Mouse (Mus musculus) layer of hippocampus, adult 9-11 months (tissue): ENCODE data around the gene Afap1.
A peak's percentile ranks its signal among the peaks of the same experiment; 100 is the strongest.

Experiments used
- DNase-seq: peaks from one replicate; pipeline ENCODE4 v3.0.0; 2022

Gene Afap1

DNA sequence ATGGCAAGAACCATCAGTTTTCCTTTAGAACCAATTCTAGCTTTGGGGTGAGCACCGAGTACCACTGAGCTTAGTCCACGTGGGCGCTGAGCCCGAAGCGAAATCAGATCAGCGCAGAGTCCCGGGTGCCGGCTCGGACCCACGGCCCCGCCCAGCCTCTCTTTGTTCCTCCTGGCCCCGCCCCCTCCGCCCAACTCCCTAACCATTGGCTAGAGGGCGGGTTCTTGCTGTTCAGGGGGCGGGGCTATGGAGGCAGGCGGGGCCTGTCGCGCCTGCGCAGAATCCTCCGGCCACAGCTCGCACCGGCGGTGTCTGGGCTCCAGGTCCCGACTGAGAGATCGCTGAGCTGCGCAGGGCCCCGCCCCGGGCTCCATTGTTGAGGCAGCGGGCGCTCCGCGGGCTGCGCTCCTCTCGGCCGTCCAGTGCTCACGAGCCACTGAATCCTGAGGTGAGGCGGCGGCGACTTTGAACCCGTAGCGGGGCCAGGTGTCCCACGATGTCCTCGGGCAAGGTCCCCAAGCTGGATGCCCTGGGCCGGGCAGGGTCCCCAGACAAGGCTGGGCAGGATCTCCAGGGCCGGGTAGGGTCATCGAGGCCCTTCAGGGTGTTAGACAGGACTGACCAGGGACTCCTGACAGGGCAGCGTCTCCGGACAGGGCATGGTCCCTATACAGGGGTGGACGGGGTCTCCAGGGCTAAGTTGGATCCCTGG is at the start of gene Afap1:
Gene Afap1, plus strand, starts transcription at position 227 of the 712 bp plus-strand sequence.
- peak; percentile 99 for DNase-seq

DNA sequence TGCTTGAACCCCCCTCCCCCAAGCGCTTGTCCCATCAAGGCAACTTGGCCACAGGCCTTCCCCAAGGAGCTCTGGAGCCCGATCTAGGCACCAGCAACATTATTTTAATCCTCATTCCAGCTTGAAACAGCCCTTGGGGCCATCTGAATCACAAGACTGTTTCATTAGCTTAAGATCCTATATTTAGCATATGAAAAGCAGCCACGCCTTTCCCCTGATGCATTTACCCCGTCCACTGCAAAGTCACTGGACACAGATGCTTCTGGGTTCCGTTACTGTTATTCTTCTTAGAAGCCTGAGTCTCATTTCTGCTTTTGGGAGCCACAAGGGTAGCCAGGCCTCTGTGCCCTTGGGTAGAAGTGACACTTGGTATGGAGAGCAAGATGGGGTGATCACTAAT is 41.6 kb upstream of the Afap1 start:
- DNase-seq: no peak

DNA sequence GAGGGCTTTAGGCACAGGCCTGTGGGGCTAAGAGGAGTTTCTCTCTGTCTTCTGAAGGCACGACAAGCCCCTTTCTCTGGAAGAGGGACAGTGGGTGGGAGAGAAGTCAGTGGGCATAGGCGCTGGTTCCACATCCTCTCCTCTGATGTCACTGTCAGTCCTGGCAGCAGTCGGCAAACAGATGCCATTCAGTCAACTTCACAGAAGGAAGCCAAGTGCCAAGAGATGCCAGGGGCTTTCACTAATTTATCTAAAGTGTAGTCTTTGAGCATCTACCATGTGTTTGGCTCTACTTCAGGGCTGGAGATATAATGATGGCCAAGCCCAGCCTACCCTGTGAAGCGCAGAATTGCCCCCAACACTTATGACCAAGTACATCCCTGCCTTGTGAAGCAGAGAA is 39.7 kb upstream of the Afap1 start:
- DNase-seq: no peak

DNA sequence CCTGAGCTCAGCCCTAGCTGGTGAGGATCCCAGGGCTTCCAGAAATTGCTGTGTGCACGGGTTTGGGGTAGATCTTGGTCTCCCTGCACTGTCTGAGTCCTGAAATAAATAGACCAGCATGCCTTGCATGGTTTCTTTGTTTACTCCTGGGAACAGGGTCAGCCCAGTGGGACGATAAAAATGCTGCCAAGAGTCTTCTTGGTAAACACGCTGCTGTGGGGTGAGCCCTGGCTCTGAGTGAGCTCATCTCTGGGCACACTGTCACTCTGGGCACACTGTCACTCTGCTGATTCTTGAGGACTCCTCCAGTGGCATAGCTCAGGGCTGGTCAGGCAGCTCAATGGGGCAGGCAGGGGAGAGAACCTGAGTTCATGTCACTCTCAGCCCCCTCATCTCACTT is 36.9 kb upstream of the Afap1 start:
- DNase-seq: peak; percentile 47

DNA sequence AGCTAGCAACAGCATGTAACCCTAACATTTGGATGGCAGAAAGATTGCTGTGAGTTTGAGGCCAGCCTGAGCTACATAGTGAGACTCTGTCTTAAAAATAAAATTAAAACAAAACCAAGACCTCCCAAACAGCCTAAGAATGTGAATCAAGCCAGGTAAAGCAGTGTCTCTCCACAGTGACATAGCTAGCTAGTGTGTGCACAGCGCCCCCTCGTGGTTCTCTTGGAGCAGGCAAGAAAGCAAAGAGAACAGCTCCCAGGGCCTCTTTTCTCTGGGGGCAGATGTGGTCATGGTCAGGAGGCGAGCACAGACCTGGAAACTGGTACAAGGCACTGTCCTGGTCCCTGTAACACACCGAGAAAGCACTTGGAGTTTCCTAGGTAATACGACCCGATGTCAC is 35.0 kb upstream of the Afap1 start:
- DNase-seq: no peak

DNA sequence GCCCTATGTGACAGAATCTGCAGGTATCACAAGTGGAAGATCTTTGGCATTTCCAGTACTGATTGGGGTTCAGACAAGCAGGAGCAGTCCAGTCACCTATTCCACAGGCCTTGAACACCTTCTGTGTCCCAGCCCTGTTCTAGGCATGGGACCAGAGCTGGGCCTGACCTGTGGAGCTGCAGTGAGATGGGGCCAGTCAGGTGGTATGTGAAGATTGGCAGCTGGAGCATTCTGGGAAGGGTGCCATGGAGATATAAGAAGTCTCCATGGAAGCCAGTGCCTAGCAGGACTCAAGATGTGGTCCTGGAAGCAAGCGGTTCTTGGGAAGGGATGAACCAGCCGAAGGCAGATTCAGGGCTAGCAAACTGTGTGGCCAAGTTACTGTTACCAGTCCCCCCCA is 31.7 kb upstream of the Afap1 start:
- no peak for DNase-seq

DNA sequence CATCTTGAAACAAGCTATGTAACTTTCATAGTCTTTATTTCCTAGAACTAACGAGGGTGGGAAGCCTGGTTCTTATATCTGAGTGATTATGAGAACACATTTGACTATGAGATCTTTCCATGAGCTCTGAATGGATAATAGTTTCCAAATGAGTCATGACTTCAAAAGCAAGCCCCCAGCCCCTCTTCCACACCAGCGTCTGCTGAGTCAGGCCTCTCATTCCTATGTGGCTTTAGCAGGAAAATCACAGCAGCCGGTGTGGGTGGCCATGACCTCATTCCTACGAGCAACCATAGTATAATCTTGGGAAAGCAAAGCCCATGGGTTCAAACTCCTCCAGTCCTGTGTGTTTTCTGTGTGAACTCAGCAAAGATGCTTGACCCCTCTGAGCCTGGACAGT is 23.1 kb upstream of the Afap1 start:
- no peak for DNase-seq

DNA sequence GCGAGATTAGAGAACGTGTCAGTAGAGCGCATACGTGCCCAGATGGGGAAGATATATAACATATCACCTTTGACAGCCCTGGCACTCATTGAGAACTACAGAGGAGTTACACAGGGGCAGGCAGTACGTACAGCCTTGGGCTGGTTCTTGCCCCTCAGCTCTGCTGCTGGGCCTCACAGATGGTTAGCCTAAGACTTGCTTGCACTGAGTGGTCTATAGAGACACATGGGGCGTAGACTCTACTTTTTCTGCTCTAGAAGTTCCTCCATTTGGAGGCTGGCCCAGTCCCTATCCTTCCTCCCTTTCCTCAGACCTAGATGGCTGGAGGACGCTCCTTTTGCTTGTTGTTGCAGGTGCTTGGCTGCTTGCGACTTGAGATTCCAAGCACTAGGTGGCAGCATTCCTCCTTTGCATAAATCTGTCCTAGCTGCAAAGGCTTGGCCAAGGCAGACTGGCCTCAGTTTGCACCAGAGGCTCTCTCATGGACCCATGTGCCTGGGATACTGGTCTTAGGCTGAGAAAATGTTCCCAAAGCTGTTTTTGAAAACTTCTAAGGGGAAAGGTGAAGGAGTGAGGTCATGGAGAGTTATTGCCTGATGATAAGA is 22.6 kb upstream of the Afap1 start:
- peak; percentile 68 for DNase-seq

DNA sequence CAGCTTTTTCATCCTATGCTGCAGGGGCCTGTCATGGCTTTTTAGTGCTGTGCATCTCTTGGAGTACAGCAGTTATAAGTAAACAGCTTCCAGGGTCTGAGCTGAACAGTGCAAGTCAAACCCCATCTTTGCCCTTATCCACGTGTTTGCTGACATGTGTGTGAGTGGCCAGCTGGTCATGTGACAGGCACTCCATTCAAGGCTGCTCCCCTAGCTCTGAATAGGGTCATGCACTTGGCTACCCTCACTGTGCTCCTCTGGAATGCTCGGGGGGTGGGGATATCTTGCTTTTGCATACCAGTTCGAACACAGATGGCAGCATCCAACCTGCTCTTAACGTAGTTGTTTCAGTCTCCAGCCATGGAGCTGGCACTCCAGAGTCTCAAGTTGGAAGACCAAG is 19.7 kb upstream of the Afap1 start:
- no peak for DNase-seq

DNA sequence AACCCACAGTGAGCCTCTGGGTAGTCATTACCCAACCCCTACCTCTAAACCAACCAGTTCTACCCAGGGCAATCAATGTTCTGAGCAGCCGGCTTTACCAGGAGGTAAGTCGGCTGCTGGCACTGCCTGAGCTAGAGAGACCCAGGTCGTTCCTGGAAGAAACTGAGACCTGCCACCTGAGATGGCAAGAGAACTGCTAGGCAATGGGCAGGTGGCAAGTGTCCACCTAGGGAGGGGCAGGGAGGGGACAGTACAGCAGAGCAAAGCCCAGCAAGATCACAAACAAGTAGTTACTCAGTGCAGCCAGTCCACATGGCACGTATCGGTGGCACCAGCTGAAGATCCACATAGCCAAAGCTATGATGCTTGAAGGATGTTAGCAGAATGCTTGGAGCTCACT is 16.9 kb upstream of the Afap1 start:
- no peak for DNase-seq

DNA sequence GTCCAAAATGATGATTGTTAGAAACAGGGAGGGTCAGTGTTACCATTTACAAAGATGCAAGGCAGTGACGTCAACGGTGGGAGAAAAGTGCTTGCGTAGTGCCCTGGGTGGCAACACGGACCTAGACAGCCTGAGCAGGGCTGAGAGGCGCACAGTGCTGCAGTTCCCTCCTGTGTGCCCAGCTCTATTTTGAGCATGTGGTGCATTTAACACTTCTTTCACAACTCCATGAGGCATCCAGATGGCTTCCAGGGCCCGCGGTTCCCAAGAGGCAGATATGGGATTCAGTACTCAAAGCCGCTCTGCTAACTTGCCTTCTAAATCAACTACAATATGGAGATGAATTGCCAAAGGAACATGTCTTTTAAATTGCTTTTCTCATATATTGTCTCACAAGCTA is 13.9 kb upstream of the Afap1 start:
- peak; percentile 90 for DNase-seq

DNA sequence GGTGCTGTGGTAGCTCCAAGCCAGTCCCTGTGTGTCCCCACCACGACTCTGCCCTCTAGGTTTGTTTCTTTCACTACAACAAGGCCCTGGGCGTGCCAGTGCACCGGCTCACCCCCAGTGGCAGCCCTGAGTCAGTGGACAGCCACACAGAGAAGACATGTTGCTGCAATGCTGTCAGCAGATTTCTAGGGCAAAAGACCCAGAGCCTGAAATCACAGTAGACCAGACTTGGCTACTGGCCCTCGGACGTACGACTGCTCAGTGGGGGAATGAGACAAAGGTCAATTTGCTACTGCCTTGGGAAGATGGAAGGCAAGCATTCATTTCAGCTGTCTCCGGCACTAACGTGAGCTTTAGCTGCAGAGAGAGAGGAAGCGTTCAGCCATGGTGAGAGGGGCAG is 10.7 kb upstream of the Afap1 start:
- DNase-seq: no peak

DNA sequence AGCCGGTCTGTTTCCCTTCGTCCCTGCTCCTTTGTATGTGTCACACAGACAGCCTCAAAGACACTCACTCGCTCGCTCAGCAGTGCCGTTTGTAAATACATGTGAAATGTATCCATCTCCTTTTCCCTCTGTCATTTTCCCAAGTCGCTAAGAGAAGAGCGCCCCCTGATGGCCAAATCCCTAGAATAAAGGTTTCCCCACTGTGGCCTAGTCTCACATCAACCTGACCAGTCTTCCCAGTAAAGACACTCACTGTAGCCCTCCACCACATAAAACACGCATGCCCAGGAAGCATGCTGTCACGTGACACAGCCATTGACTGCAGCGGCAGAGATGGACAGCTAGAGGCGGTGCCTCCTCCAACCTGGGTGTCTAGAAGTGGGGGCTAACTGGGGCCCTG is 8.9 kb upstream of the Afap1 start:
- peak; percentile 55 for DNase-seq

DNA sequence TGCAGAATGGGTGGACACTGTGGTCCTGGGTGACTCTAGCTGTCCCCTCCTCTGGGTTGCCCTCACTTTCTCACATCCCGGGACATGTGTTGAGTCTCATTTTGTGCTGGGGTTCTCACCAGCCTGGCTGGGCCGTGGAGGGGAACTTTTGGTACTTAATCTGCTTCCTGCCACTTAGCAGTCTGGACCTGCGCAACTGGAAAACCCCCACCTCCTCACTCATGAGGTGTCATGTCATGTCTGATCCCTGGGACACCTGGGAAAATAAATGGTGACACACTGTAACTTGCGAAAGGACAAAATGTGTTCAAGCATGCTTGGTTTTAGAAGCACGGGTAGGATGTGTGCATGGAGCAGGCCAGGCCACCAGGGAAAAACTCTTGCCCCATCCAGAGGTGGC is 8.4 kb upstream of the Afap1 start:
- DNase-seq: no peak

DNA sequence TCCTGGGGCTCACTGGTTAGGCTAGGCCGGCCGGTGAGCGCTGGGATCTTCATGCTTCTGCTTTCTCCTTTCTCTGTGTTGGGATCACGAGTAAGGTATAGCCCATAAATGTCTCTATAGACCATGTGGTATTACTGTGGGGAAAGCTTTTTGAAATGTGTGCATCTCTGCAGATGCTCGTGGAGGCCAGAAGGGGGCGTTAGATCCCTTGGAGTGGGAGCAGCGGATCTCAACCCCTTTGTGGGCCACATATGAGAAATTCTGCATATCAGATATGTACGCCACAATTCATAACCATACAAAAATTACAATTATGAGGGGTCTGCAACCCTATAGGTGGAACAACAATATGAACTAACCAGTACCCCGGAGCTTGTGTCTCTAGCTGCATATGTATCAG is 4.2 kb upstream of the Afap1 start:
- no peak for DNase-seq

DNA sequence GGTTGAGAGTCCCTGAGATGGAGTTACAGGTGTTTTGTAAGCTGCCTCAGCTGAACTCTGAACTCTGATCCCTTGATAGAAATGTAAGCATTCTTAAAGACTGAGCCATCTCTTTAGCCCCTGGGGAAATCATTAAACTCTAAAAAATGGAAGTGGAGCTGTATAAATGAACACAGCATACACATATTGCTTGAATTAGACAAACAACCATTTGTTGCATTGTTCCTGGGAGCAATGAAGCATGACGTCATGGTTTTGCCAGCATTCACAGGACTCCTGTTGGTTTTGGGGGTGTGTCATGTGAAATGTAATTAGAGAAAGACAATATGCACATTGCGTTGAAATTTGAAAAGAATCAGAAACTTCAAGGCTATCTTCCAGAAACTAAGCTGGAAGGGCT is 3.5 kb upstream of the Afap1 start:
- no peak for DNase-seq

DNA sequence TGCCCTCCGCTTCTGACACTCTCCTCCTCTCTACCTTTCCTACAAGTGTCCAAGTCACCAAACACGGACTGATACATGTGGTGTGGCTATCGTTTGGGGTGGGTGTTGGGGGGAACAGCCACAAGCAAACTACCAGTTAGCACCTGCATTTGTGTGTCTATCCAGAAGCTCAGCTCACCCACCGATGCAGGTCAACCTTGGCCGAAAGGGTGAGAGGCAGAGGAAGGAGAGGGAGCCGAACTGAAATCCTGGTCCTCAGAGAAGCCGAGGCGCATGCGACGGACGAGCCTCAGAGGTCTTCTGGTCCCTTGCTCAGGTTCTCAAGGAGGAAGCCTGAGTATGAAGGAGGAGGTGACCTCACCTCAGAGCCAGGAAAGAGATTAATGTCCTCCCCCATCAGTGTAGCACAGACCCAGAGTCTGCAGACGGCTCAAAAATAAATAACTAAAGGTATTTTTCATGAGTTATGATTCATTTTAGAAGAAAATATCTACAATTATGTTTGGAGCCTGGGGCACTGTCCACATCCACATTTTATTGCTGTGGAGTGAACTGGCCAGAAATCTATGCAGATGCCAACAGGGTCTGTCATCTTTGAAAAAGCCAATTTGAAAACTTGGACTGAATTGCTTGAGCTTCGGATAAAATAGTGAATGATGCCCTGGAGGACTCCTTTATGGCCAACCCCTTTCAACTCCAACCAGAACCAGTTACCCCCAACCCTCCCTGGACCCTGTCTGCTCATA is 2.0 kb upstream of the Afap1 start:
- no peak for DNase-seq

DNA sequence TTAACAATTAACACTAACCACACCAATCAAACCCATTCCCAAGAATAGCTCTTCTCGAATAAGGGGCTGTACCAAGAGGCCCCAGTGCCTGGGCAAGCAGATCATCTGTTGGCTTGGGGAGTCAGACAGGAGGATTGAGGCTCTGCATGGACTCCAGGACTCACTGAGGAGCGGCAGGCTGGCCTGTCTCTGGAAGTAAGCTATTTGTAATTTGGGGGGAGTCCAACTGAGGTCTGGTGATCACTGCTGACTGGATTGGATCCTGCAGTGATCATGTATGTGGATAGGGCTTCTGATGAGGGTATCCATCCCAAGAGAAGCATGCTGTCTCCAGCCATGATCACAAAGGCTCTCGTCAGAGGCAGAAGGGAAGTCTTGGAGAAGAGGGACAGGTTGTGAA is 756 bp upstream of the Afap1 start:
- no peak for DNase-seq

DNA sequence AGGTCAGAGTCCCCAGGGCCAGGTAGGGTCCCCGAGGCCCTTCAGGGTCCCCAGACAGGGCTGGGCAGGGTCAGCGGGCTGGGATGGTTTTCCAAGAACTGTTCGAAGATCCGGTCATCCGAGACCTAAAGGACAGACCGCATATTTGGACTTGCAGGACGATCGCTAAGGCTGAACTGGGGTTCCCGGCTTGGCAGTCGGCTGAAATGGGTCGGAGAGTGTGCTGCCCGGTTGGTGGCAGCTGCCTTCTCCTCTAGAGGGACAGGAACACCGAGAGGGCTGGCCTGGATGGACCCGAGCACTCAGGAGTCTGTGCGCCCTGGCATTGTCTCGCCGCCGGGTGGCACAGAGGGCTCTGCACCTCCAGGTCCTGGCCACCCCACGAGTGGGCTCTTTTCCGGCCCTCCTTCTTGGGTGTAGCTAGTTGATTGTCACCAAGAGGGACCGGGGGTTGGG is 714 bp downstream of the Afap1 start:
- peak; percentile 66 for DNase-seq

DNA sequence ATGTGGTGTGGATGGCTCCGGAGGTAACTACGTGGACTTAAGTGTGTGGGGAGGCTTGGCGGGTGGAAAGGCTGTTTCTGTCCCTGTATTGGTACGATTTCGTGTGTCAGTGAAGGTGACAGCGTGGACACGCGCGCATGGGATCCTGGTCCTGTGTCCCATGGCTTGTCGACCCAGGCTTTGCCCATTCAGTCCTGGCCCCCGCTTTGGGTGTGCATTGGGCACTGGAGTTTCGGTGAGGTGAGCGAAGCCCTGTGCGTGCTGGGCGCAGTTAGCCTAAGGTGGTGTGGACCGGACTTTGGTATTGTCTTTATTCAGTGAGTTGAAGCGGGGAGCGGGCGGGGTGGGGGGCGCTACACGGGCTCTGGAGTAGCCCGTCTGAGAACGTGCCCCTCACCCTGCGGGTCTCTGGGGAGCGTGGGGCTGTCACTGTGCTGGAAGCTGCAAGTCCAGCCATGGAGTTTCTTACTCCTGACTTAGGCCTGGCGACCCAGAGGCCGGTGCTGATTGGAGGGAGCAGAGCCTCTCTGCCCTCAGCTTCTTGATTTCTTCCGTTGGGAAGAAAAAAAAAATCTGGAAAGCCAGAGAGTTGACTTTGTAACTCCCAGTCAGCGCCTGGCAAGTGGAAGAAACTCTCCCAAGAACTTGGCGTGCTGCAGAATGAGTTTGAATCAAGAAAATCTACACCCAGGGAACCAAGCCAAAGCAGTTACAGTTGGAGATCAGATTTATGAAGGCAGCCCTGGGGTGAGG is 1.4 kb downstream of the Afap1 start:
- DNase-seq: no peak

DNA sequence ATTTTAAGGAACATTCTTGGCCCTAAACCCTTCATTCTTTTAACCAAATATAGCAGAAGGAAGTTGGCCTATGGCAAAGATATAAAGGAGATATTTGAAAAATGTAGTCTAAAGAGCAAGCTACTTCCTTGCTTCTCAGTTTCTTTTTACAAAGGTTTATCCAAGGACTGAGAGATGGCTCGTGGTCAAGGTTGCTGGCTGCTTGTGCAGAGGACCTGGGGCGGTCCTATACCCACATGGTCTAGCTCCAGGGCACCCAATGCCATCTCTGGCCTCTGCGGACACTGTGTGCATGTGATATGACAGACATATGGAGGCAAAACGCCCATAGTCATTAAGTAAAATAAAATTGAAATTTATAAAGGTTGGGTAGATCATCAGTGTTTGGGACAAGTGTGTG is 2.8 kb downstream of the Afap1 start:
- no peak for DNase-seq

DNA sequence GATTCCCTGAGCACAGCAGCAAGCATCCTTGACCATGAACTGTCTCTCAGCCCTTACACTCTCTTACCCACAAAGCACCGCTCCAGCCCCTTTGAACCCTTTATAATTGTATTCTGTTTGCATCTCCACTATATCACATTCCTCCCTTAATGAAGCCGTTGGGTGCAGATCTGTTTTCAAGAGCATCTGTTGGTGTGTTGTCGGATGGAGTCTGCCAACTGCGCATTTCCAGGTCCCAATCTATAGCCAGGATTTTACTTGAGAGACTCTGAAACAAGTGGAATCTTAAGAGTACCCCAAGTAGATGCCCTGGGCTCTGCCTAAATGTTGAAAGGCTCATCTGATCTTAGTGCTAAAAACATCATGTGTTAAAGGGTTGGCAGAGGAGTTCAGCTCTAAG is 3.4 kb downstream of the Afap1 start:
- no peak for DNase-seq

DNA sequence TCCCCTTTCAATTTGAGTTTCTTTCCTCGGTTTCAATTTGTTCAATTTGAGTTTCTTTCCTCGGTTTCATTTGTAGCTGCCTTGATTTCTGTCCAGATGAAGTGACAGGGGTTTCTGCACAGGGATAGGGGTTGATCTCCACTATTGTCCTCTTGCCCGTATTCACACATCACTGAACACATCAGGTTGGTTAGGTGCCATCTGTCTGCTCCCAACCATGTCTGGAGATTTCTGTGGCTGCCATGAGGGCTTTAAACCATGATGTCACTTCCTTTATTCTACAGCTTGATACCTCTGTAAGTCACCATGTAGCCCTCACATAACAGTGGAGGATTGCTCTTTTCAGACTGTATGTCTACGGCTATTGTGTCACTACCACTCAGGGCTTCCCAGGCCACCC is 4.0 kb downstream of the Afap1 start:
- no peak for DNase-seq

DNA sequence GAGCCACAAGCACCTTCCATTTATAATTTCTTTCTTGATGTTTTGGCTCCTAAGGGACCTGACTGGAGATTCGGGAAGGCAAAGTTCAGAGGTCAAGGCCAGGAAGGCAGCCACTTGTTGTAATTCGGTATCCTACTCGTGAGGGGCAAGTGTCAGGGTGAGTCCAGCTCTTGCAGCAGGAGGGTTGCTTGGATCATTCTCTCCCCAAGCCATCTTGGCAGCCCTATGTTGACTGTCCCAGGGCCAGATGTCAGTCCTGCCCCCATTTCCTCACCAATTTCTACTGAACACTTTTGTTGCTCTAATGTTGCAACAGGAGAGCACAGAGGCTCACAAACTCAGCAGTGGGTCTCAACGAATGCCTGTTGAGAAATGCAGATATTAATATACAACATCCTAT is 5.0 kb downstream of the Afap1 start:
- DNase-seq: no peak
